18 mouse cellular contexts compared by ENCODE assay signal in genomic region chr9:48216091-48217001, GRCm38 (mm10). TPM values are rescaled to one million over a fixed set of nuclear protein-coding genes. Genes with fewer than 3 reads are reported as not detected.
DNase-seq lines count a peak whose midpoint lies in the region; ATAC-seq and TF ChIP-seq lines count a peak whose summit lies in the region.
"Had no signal": no experiment of that assay in that cellular context is flagged by ENCODE, and none has a peak within 500 bp of the region (broad histone marks: within the 10 kb centered on the region; RNA-seq: fewer than 3 reads in every experiment).

No protein-coding gene starts in this region.

- H3K9ac ChIP-seq in hindbrain, embryonic 16.5 days (ENCODE audit: low read depth, low read length) = 0 out of 2 replicates have a peak overlapping the region, but pooled peaks have one; percentile 17
- no peak overlapping the region for H3K9ac ChIP-seq in forebrain, embryonic 16.5 days (replicated peaks; ENCODE audit: low read depth, low read length)
- H3K9ac ChIP-seq in intestine, embryonic 15.5 days = no peak overlapping the region
- H3K9ac ChIP-seq: heart, embryonic 13.5 days; liver, postnatal 0 days; midbrain, embryonic 12.5 days had no signal

- ATAC-seq in hindbrain, embryonic 16.5 days = no peak
- ATAC-seq in forebrain, embryonic 16.5 days = peak; percentile 70
- ATAC-seq in intestine, embryonic 15.5 days = no peak
- ATAC-seq: liver, postnatal 0 days had no signal

- H3K4me1 ChIP-seq in hindbrain, embryonic 16.5 days (ENCODE audit: control insufficient read depth, insufficient read depth, low read depth, low read length) = no peaks in the 10 kb centered on the region
- peaks cover 3% of the 10 kb centered on the region; the same call in 1 of the 2 replicates for H3K4me1 ChIP-seq in hindbrain, embryonic 10.5 days (replicated peaks)
- peaks cover 29% of the 10 kb centered on the region for H3K4me1 ChIP-seq in forebrain, embryonic 16.5 days (replicated peaks; ENCODE audit: control insufficient read depth, insufficient read depth, low read length)
- no peaks in the 10 kb centered on the region for H3K4me1 ChIP-seq in intestine, embryonic 15.5 days (replicated peaks)
- H3K4me1 ChIP-seq: heart, embryonic 13.5 days; midbrain, embryonic 12.5 days had no signal

- H3K27me3 ChIP-seq in hindbrain, embryonic 16.5 days (replicated peaks; ENCODE audit: control insufficient read depth, insufficient read depth, low read length) = no peaks in the 10 kb centered on the region
- H3K27me3 ChIP-seq in hindbrain, embryonic 10.5 days (ENCODE audit: insufficient read depth, poor library complexity, severe bottlenecking) = no peaks in the 10 kb centered on the region
- no peaks in the 10 kb centered on the region for H3K27me3 ChIP-seq in forebrain, embryonic 16.5 days (replicated peaks; ENCODE audit: control insufficient read depth, insufficient read depth, low read length)
- no peaks in the 10 kb centered on the region for H3K27me3 ChIP-seq in intestine, embryonic 15.5 days (replicated peaks)
- H3K27me3 ChIP-seq: heart, embryonic 13.5 days; midbrain, embryonic 12.5 days had no signal

- H3K27ac ChIP-seq in hindbrain, embryonic 16.5 days (ENCODE audit: low read depth, low read length) = no peak overlapping the region
- no peak overlapping the region for H3K27ac ChIP-seq in hindbrain, embryonic 10.5 days
- H3K27ac ChIP-seq in forebrain, embryonic 16.5 days (ENCODE audit: low read length) = peak overlapping the region; percentile 68
- H3K27ac ChIP-seq in layer of hippocampus, adult 2 months = peak overlapping the region; percentile 51; the same call in 1 of the 2 replicates
- H3K27ac ChIP-seq in intestine, embryonic 15.5 days = no peak overlapping the region
- H3K27ac ChIP-seq: embryonic facial prominence, embryonic 10.5 days; heart, embryonic 13.5 days; midbrain, embryonic 12.5 days had no signal

- no peaks in the 10 kb centered on the region for H3K9me3 ChIP-seq in hindbrain, embryonic 16.5 days (ENCODE audit: control insufficient read depth, low read length)
- H3K9me3 ChIP-seq in hindbrain, embryonic 10.5 days = no peaks in the 10 kb centered on the region
- H3K9me3 ChIP-seq in forebrain, embryonic 16.5 days (ENCODE audit: control insufficient read depth, low read length) = no peaks in the 10 kb centered on the region
- H3K9me3 ChIP-seq in intestine, embryonic 15.5 days = no peaks in the 10 kb centered on the region
- H3K9me3 ChIP-seq: embryonic facial prominence, embryonic 10.5 days; heart, embryonic 13.5 days; midbrain, embryonic 12.5 days had no signal

- no peak for DNase-seq in hindbrain, embryonic 10.5 days (ENCODE audit: low spot score)
- peak; percentile 31 to 54 for DNase-seq in layer of hippocampus, adult 2 months (ENCODE audit: low spot score in 2 of 2)
- DNase-seq in right cerebral cortex, postnatal 14 days = peak; percentile 18
- DNase-seq in urinary bladder, postnatal 25 days (ENCODE audit: low spot score) = no peak
- DNase-seq: adrenal gland, postnatal 36 days; cerebellum, postnatal 36 days; heart, postnatal 36 days; kidney, adult 9 months; kidney, postnatal 4 days; liver; liver, postnatal 0 days; thymus, postnatal 14 days had no signal

- H3K4me3 ChIP-seq in hindbrain, embryonic 16.5 days (ENCODE audit: low read length) = no peak overlapping the region
- no peak overlapping the region for H3K4me3 ChIP-seq in hindbrain, embryonic 10.5 days
- no peak overlapping the region for H3K4me3 ChIP-seq in forebrain, embryonic 16.5 days (replicated peaks; ENCODE audit: low read length)
- no peak overlapping the region for H3K4me3 ChIP-seq in layer of hippocampus, adult 2 months
- H3K4me3 ChIP-seq in intestine, embryonic 15.5 days (replicated peaks) = no peak overlapping the region
- H3K4me3 ChIP-seq: embryonic facial prominence, embryonic 10.5 days; heart, embryonic 13.5 days; midbrain, embryonic 12.5 days had no signal

- H3K4me2 ChIP-seq in hindbrain, embryonic 16.5 days (ENCODE audit: low read length) = no peak overlapping the region
- no peak overlapping the region for H3K4me2 ChIP-seq in forebrain, embryonic 16.5 days (ENCODE audit: low read length)
- no peak overlapping the region for H3K4me2 ChIP-seq in intestine, embryonic 15.5 days (replicated peaks)
- H3K4me2 ChIP-seq: heart, embryonic 13.5 days; midbrain, embryonic 12.5 days had no signal

- 80% methylated on average over 13 of the region's 13 CpGs for WGBS in hindbrain, embryonic 16.5 days
- WGBS in hindbrain, embryonic 10.5 days = 86% methylated on average over 13 of the region's 13 CpGs
- WGBS in forebrain, embryonic 16.5 days = 63% methylated on average over 13 of the region's 13 CpGs
- 82% methylated on average over 13 of the region's 13 CpGs for WGBS in intestine, embryonic 15.5 days

- H3K36me3 ChIP-seq in hindbrain, embryonic 16.5 days (ENCODE audit: control insufficient read depth, insufficient read depth, low read length) = no peaks in the 10 kb centered on the region
- H3K36me3 ChIP-seq in hindbrain, embryonic 10.5 days = no peaks in the 10 kb centered on the region
- H3K36me3 ChIP-seq in forebrain, embryonic 16.5 days (ENCODE audit: control insufficient read depth, insufficient read depth) = no peaks in the 10 kb centered on the region
- H3K36me3 ChIP-seq in intestine, embryonic 15.5 days = no peaks in the 10 kb centered on the region
- H3K36me3 ChIP-seq: embryonic facial prominence, embryonic 10.5 days; heart, embryonic 13.5 days; midbrain, embryonic 12.5 days had no signal

- no peak for TF ChIP-seq CTCF in layer of hippocampus, adult 2 months (conservative IDR thresholded peaks at IDR 0.05)

RNA-seq across cellular contexts. Expression of gene Nxpe4, which starts 54.5 kb away (rescaled TPM):
- 9.3 and 10.1 TPM in 2 replicates for polyA plus RNA-seq in hindbrain, embryonic 16.5 days (2015; fragmentation: Nextera tagmentation; extraction: Ambion mirVana)
- polyA plus RNA-seq in hindbrain, embryonic 10.5 days (2016; fragmentation: Nextera tagmentation; extraction: Ambion mirVana) = 4.7 and 6.2 TPM in 2 replicates
- polyA plus RNA-seq in forebrain, embryonic 16.5 days (2015; fragmentation: Nextera tagmentation; extraction: Ambion mirVana) = 7.4 and 7.8 TPM in 2 replicates
- total RNA-seq in layer of hippocampus, adult 2 months (2021) = 1 to 10 TPM; 8.3 TPM
- polyA plus RNA-seq in intestine, embryonic 15.5 days (2015; fragmentation: Nextera tagmentation; extraction: Ambion mirVana) = 4.7 and 4.8 TPM in 2 replicates

Comparison
In these comparisons a context has a peak if more than half of its experiments do, and no peak if none do; other contexts are left out.
1. H3K27ac ChIP-seq: peak in forebrain, embryonic 16.5 days (single experiment) and layer of hippocampus, adult 2 months (single experiment); none in hindbrain, embryonic 16.5 days (single experiment), hindbrain, embryonic 10.5 days (single experiment) and intestine, embryonic 15.5 days (single experiment).
2. DNase-seq: peak in layer of hippocampus, adult 2 months (2 of 2) and right cerebral cortex, postnatal 14 days (single experiment); none in hindbrain, embryonic 10.5 days (single experiment) and urinary bladder, postnatal 25 days (single experiment).